Mouse (Mus musculus) 416B (cell line): Measurements from ENCODE around the gene Slc35d3.

Source experiments
- DNase-seq: peaks from one replicate; pipeline ENCODE4 v3.0.0; 2011; ENCODE audit warnings: low read depth

The Slc35d3 gene

DNA sequence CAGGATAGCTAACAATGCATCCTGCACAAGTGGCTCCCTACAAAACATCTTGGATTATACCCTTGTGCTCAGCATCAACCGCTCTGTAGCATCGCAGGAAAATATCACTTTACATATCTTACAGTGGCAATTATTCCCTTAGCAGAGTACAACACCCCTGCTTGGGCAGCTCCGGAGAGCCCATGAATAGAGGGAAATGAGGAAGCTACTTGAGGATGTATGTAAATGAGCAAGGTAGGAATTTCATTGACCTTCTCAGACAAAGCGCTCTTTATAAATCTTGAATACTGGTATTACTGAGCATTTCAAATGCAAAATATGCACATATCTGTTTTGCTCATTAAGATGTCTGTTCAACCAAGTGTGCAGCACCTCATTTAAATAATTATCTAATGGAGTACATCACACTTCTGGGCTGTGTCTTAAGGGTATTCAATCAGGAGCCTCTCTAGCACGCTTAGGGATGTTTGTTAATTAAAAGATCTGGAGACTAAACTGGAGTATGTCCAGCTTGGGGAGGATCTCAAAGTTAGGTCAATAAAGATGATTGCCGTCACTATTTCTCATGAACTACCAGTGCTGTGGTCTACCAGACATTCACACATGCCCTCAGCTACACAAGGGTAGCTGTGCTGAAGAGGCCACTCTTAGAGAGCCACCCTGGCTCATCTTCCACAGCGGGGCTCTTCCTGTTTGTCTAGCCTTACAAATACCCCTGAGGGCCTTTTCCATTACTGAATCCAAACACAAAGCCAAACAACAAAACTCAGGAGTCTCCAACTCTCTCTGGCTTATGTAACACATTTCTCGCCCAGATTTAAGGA lies 15.2 kb downstream of the Slc35d3 start:
- DNase-seq: no peak

- DNase-seq: no peak
Observed at GRCm38 (mm10) chr10:19834222-19834621, 17.0 kb downstream of the Slc35d3 start.

GRCm38 (mm10) chr10:19831072-19831849 lies 20.0 kb downstream of the Slc35d3 start:
- peak; percentile 71 for DNase-seq

GRCm38 (mm10) chr10:19820986-19821385 lies 30.3 kb downstream of the Slc35d3 start:
- DNase-seq: no peak

- no peak for DNase-seq
Observed at GRCm38 (mm10) chr10:19818723-19819355, 32.4 kb downstream of the Slc35d3 start.

DNA sequence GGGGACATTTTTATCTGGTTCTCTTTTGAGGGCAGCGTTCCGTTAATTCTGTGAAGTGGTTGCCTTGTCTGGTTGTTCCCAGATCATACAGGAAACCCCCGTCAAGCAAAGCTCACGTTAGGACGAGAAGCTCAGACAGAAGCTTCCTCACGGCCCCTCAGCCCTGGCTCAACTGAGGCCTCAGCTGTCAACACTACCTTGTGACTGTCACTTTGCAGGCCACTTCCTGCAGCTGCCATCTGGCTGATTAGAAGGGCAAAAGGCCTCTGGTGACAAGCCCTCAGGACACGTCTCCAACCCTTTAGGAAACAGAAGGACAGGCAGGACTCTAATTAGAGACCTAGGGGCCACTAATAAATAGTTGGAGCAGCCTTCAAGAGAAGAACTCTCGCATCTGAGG lies 35.9 kb downstream of the Slc35d3 start:
- peak; percentile 90 for DNase-seq

- peak; percentile 55 for DNase-seq
Observed at GRCm38 (mm10) chr10:19811436-19812172, 39.7 kb downstream of the Slc35d3 start.

- DNase-seq: peak; percentile 46
Observed at GRCm38 (mm10) chr10:19804763-19805162, 46.5 kb downstream of the Slc35d3 start.

- DNase-seq: peak; percentile 21
Observed at GRCm38 (mm10) chr10:19802958-19803357, 48.3 kb downstream of the Slc35d3 start.
